Mouse (Mus musculus) forebrain, embryonic 16.5 days (tissue): ENCODE data around the gene Filip1l. TPM values are rescaled to one million over a fixed set of nuclear protein-coding genes. Genes with fewer than 3 reads are reported as not detected.

Experiments used
- polyA plus RNA-seq: library from polyadenylated mRNA; unstranded; fragments of >200 nt; fragmentation: Nextera tagmentation; extraction: Ambion mirVana; gene quantifications from 2 replicates; pipeline ENCODE4 v1.2.1, GENCODE M21; 2015

Filip1l gene
- polyA plus RNA-seq, 1 experiment from 2014 or later: 2.2 TPM

Other genes with a start within 250 kb of the Filip1l start
- 56.8 and 58.3 TPM in 2 replicates for gene Tomm70a, start 231.4 kb upstream of the Filip1l start, polyA plus RNA-seq
- gene Nit2, start 185.8 kb upstream of the Filip1l start, polyA plus RNA-seq: 37.7 and 41.0 TPM in 2 replicates
- gene Tbc1d23, start 121.6 kb upstream of the Filip1l start, polyA plus RNA-seq: 37.7 and 41.1 TPM in 2 replicates
- gene Tmem30c, start 60.2 kb upstream of the Filip1l start, polyA plus RNA-seq: 0.09 and 0.52 TPM in 2 replicates